Mouse (Mus musculus): ENCODE measurements around the gene Kcnh4.

DNA sequence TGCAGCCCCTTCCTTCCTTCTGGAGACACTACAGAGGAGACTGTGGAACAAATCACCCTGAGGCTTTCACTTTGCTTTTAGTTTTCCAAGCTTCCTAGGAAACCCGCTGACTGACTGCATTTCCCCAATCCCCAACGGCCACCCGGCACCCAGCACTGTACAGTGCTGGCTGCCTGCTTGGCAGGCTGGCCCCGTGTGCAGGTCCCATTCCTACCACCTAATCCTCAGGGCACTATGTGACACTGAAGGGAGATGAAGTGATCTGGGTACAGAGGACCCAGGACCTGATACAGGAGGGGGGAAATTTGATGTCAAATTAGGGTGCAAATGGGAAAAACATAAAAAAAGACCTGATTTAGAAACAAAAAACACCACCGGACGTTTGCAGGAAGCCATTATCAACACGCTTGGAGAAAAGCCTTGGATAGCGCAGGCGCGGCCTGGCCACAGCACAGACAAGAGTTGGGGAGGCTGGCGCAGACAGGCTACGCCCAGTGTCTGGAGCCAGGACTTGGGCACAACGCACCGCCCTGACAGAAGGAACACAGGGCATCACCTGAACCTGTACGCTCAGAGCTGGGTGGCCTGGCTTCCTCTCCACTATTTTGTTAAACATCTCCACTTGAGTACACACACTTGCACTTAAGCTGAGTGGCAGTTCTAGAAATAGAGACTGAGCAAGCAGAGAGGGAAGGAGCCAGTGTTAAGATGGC lies 22.2 kb upstream of the Kcnh4 start:
- TF ChIP-seq CTCF (IDR thresholded peaks at IDR 0.05; ENCODE audit: control insufficient read depth, insufficient read depth, insufficient read length) (no peak), CEBPB (IDR thresholded peaks at IDR 0.05; ENCODE audit: low read depth) (no peak), MYOD1 (IDR thresholded peaks at IDR 0.05; ENCODE audit: control insufficient read depth, insufficient read length, low read depth) (no peak), MAX (IDR thresholded peaks at IDR 0.05) (no peak)

All from C2C12 (cell line).